Mouse (Mus musculus): Measurements from ENCODE around the gene Cul5.

Cul5 gene

GRCm38 (mm10) chr9:53669680-53670219 is at the start of gene Cul5:
Gene Cul5, minus strand, starts transcription at chr9:53670014.
- 54% methylated on average over 5 of the region's 5 CpGs for WGBS

- under 1% methylated on average over 49 of the region's 49 CpGs for WGBS
Measured at GRCm38 (mm10) chr9:53705992-53706696, 36.3 kb upstream of the Cul5 start, which contains the start of gene Rab39. Gene Rab39, minus strand, starts transcription at chr9:53706232.

- WGBS, result under 1% methylated on average over 28 of the region's 28 CpGs
Measured at GRCm38 (mm10) chr9:53705491-53705991, 35.7 kb upstream of the Cul5 start.

GRCm38 (mm10) chr9:53702991-53703390 is 33.2 kb upstream of the Cul5 start:
- WGBS, result 87% methylated on average over 1 of the region's 1 CpGs

- WGBS, result 75% methylated on average over 4 of the region's 4 CpGs
Measured at GRCm38 (mm10) chr9:53700496-53700895, 30.7 kb upstream of the Cul5 start.

GRCm38 (mm10) chr9:53695846-53696245 is 26.0 kb upstream of the Cul5 start:
- 67% methylated on average over 5 of the region's 5 CpGs for WGBS

- 78% methylated on average over 1 of the region's 1 CpGs for WGBS
Measured at GRCm38 (mm10) chr9:53693718-53694117, 23.9 kb upstream of the Cul5 start.

- WGBS, result 62% methylated on average over 7 of the region's 7 CpGs
Measured at GRCm38 (mm10) chr9:53691745-53692670, 22.2 kb upstream of the Cul5 start.

GRCm38 (mm10) chr9:53680851-53681250 is 11.0 kb upstream of the Cul5 start:
- 84% methylated on average over 1 of the region's 1 CpGs for WGBS

- WGBS, result 74% methylated on average over 4 of the region's 4 CpGs
Measured at GRCm38 (mm10) chr9:53676921-53677320, 7.1 kb upstream of the Cul5 start.

GRCm38 (mm10) chr9:53673571-53673970 is 3.8 kb upstream of the Cul5 start:
- 9% methylated on average over 3 of the region's 3 CpGs for WGBS

- under 1% methylated on average over 74 of the region's 74 CpGs for WGBS
Measured at GRCm38 (mm10) chr9:53667020-53667669, 2.7 kb downstream of the Cul5 start.

GRCm38 (mm10) chr9:53666665-53667019 is 3.2 kb downstream of the Cul5 start:
- 1% methylated on average over 28 of the region's 28 CpGs for WGBS

- 56% methylated on average over 2 of the region's 2 CpGs for WGBS
Measured at GRCm38 (mm10) chr9:53664819-53665218, 5.0 kb downstream of the Cul5 start.

- WGBS, result 86% methylated on average over 6 of the region's 6 CpGs
Measured at GRCm38 (mm10) chr9:53634796-53635195, 35.0 kb downstream of the Cul5 start.

- 85% methylated on average over 8 of the region's 8 CpGs for WGBS
Measured at GRCm38 (mm10) chr9:53615246-53615645, 54.6 kb downstream of the Cul5 start.

GRCm38 (mm10) chr9:53614286-53614685 is 55.5 kb downstream of the Cul5 start:
- 85% methylated on average over 4 of the region's 4 CpGs for WGBS

- WGBS, result under 1% methylated on average over 52 of the region's 52 CpGs
Measured at GRCm38 (mm10) chr9:53609968-53610781, 59.6 kb downstream of the Cul5 start, which contains the start of gene Acat1. Gene Acat1, minus strand, starts transcription at chr9:53610382.

- WGBS, result 32% methylated on average over 12 of the region's 12 CpGs
Measured at GRCm38 (mm10) chr9:53609306-53609967, 60.4 kb downstream of the Cul5 start.

GRCm38 (mm10) chr9:53607816-53608215 is 62.0 kb downstream of the Cul5 start:
- 89% methylated on average over 4 of the region's 4 CpGs for WGBS

Data from cerebral cortex, adult 2 months (tissue).